Mouse (Mus musculus): ENCODE measurements around the gene H2-Aa. TPM values are rescaled to one million over a fixed set of nuclear protein-coding genes. Genes with fewer than 3 reads are reported as not detected.

Gene H2-Aa
- total RNA-seq, 4 experiments from 2014 or later = 0.70 to 29.8 (median 13.8) TPM

Other genes starting within 250 kb of the H2-Aa start
- 10 to 100 TPM; 22.6 to 30.2 (median 27.5) TPM for gene Col11a2, start 248.4 kb downstream of the H2-Aa start, total RNA-seq (2022)
- gene H2-Oa, start 195.5 kb downstream of the H2-Aa start, total RNA-seq (2022) = 1 to 10 TPM in 2 of 4 experiments, not detected in 2; 2.6 to 3.6 TPM
- 10 to 100 TPM; 31.5 to 37.7 (median 34.2) TPM for gene H2-DMa, start 168.3 kb downstream of the H2-Aa start, total RNA-seq (2022)
- gene Brd2, start 165.2 kb downstream of the H2-Aa start, total RNA-seq (2022) = 100 to 1,000 TPM; 190 to 204 (median 197) TPM
- 1 to 10 TPM in 2 of 4 experiments, under 1 TPM in 2; 0.51 to 3.5 (median 2.1) TPM for gene H2-DMb2, start 144.5 kb downstream of the H2-Aa start, total RNA-seq (2022)
- gene H2-DMb1, start 134.8 kb downstream of the H2-Aa start, total RNA-seq (2022) = 1 to 10 TPM; 3.4 to 9.7 (median 6.0) TPM
- 10 to 100 TPM in 1 of 4 experiments, 1 to 10 TPM in 3; 2.5 to 10.6 (median 5.8) TPM for gene Tap1, start 100.3 kb downstream of the H2-Aa start, total RNA-seq (2022)
- gene Psmb9, start 100.1 kb downstream of the H2-Aa start, total RNA-seq (2022) = 1 to 10 TPM; 3.9 to 9.0 (median 5.8) TPM
- 10 to 100 TPM in 2 of 4 experiments, 1 to 10 TPM in 2; 3.8 to 18.8 (median 10.0) TPM for gene Psmb8, start 90.1 kb downstream of the H2-Aa start, total RNA-seq (2022)
- gene Tap2, start 84.3 kb downstream of the H2-Aa start, total RNA-seq (2022) = 10 to 100 TPM; 12.3 to 18.1 (median 15.9) TPM
- 1 to 10 TPM in 2 of 4 experiments, under 1 TPM in 1, not detected in 1; 0.69 to 3.3 (median 1.8) TPM for gene H2-Ob, start 48.9 kb downstream of the H2-Aa start, total RNA-seq (2022)
- 10 to 100 TPM in 2 of 4 experiments, 1 to 10 TPM in 2; 1.1 to 31.1 (median 11.6) TPM for gene H2-Ab1, start 30.1 kb downstream of the H2-Aa start, total RNA-seq (2022)
- 10 to 100 TPM in 2 of 4 experiments, 1 to 10 TPM in 2; 1.9 to 25.1 (median 10.1) TPM for gene H2-Eb1, start 18.0 kb upstream of the H2-Aa start, total RNA-seq (2022)
- gene H2-Eb2, start 37.8 kb upstream of the H2-Aa start, total RNA-seq (2022) = not detected
- gene Btnl2, start 67.0 kb upstream of the H2-Aa start, total RNA-seq (2022) = 1 to 10 TPM in 1 of 4 experiments, under 1 TPM in 3; 0.47 to 1.0 (median 0.73) TPM
- gene Btnl1, start 89.3 kb upstream of the H2-Aa start, total RNA-seq (2022) = not detected
- gene BC051142, start 111.0 kb upstream of the H2-Aa start, total RNA-seq (2022) = 1 to 10 TPM; 3.5 to 6.1 (median 4.5) TPM
- gene Btnl4, start 189.5 kb upstream of the H2-Aa start, total RNA-seq (2022) = not detected
- gene Btnl6, start 229.5 kb upstream of the H2-Aa start, total RNA-seq (2022) = not detected

Measured in layer of hippocampus, adult 8-10 months (tissue).